Mouse (Mus musculus) midbrain, embryonic 11.5 days (tissue): ENCODE measurements around the gene Gm8765. TPM values are rescaled to one million over a fixed set of nuclear protein-coding genes. Genes with fewer than 3 reads are reported as not detected.
"Not testable (repeated sequence)": the region's sequence is repeated elsewhere in the genome, so short reads cannot be mapped to it uniquely, and the experiment has no call there.

Experiments
- ATAC-seq: fragments of 200-750 bp; cut with Nextera tagmentation; 2 replicates; pipeline ENCODE4 v1.8.0; 2017; ENCODE audit warnings: moderate TSS enrichment, moderate library complexity; ENCODE audit not compliant: low FRiP score
- DNase-seq: peaks from one replicate; pipeline ENCODE4 v3.0.0; 2015; ENCODE audit warnings: low spot score; ENCODE audit errors: missing footprints
- H3K27ac ChIP-seq: fragments of 300-500 bp; sonication (generic); 2 replicates; pipeline ENCODE4 v1.5.1; 2014; ENCODE audit warnings: low read depth, low read length
- H3K27me3 ChIP-seq: fragments of 300-500 bp; sonication (generic); 2 replicates; pipeline ENCODE4 v1.6.1; 2014; ENCODE audit warnings: mild to moderate bottlenecking, low read length, moderate library complexity, mixed read lengths; ENCODE audit not compliant: control insufficient read depth, insufficient read depth
- H3K36me3 ChIP-seq: fragments of 300-500 bp; sonication (generic); 2 replicates; pipeline ENCODE4 v1.6.1; 2014; ENCODE audit warnings: mild to moderate bottlenecking, low read length, moderate library complexity, mixed read lengths; ENCODE audit not compliant: control insufficient read depth, insufficient read depth
- H3K4me1 ChIP-seq: fragments of 300-500 bp; sonication (generic); 2 replicates; pipeline ENCODE4 v1.6.1; 2014; ENCODE audit warnings: low read length; ENCODE audit not compliant: control insufficient read depth, insufficient read depth
- H3K4me2 ChIP-seq: fragments of 300-500 bp; sonication (generic); 2 replicates; pipeline ENCODE4 v1.6.1; 2014; ENCODE audit warnings: mild to moderate bottlenecking, moderate library complexity
- H3K4me3 ChIP-seq: fragments of 300-500 bp; sonication (generic); 2 replicates; pipeline ENCODE4 v1.5.1; 2014; ENCODE audit warnings: low read depth, low read length
- H3K9ac ChIP-seq: fragments of 300-500 bp; sonication (generic); 2 replicates; pipeline ENCODE4 v1.6.1; 2014; ENCODE audit warnings: low read length
- H3K9me3 ChIP-seq: fragments of 300-500 bp; sonication (generic); 2 replicates; pipeline ENCODE4 v1.6.1; 2016; ENCODE audit warnings: low read length; ENCODE audit not compliant: control insufficient read depth
- WGBS: fragments of 180-500 bp; shearing (Covaris S2); extraction: QIAGEN DNeasy Blood & Tissue Kit; methylation state at CpG from one replicate; pipeline ENCODE4 v1.1.7; 2014; 5-methylcytosine and 5-hydroxymethylcytosine counted together
- microRNA-seq: library from miRNA; unstranded; fragments of <30 nt; microRNA quantifications from one replicate; pipeline ENCODE4, GENCODE M21; 2017
- polyA plus RNA-seq: library from polyadenylated mRNA; unstranded; fragments of >200 nt; fragmentation: Nextera tagmentation; extraction: Ambion mirVana; gene quantifications from 2 replicates; pipeline ENCODE4 v1.2.1, GENCODE M21; 2014

Gene Gm8765
- not detected in 2 replicates for polyA plus RNA-seq

DNA sequence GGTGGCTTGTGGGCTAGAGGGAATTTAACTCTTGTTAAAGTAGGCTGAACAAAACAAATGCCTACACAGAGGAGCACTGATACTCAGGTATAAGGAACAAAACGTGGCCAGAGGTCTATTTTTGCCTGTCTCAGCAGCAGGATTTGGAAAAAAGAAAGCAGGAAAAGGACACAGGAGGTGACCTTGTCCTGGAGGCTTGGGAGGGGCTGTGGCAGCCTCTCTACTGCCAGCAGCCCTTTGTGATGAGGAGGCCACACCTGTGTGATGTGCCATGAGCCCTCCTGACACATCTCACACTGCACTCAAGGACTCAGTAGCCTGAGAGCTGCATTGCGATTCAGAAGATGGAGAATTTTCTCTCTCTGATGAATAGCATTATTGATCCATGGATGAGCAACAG is at the start of gene Gm8765:
Gene Gm8765, plus strand, starts transcription at position 301 of the 400 bp plus-strand sequence.
- H3K9me3 ChIP-seq, H3K36me3 ChIP-seq, H3K27ac ChIP-seq, H3K4me1 ChIP-seq, H3K4me2 ChIP-seq, H3K4me3 ChIP-seq, H3K9ac ChIP-seq, H3K27me3 ChIP-seq, DNase-seq, ATAC-seq: not testable (repeated sequence)
- whole genome bisulfite sequencing = 29% methylated on average over 1 of the region's 2 CpGs

DNA sequence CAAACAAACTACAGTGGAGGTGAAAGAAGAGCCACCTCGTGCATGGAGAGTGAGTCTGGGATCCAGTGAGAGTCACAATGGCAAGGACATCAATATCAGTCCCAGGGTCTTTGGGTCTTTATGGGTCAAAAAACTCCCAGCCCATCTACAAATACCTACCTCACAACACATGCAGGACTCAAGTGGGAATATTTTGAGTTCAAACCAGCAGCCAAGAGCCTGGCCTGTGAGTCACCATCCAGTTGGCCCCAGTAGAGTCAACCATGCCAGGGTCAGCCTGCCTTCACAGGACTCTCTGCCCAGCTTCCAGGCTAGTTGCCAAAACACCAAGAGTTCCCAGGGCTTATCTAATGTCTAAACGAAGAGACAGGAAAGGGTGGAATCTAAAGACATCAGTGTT is 49.3 kb upstream of the Gm8765 start:
- H3K9me3 ChIP-seq, H3K36me3 ChIP-seq, ATAC-seq, DNase-seq, H3K4me2 ChIP-seq, H3K27ac ChIP-seq, H3K4me3 ChIP-seq, H3K4me1 ChIP-seq, H3K27me3 ChIP-seq, H3K9ac ChIP-seq: not testable (repeated sequence)
- 76% methylated on average over 2 of the region's 2 CpGs for WGBS

DNA sequence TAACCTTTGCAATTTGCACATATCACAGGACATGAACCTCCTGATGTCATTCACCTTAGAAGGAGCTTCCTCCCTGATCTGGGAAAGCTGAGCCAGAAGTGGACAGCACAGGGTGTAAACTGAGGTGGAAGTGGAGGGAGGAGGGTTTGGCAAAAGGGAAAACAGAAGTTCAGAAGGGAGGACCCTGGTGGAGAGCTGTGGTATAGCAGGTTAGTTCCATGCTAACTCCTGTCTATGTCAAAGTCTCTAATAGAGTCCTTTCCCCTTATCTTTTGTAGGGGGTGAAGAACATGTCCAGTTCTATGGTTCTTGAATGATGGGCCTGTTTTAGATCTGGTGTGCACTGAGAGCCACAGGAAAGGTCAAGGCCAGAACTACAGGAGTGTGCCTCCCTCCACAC is 52.2 kb downstream of the Gm8765 start:
- H3K27me3 ChIP-seq, H3K4me1 ChIP-seq, H3K9me3 ChIP-seq, ATAC-seq, H3K4me3 ChIP-seq, H3K27ac ChIP-seq, H3K36me3 ChIP-seq, H3K4me2 ChIP-seq, DNase-seq, H3K9ac ChIP-seq: not testable (repeated sequence)

DNA sequence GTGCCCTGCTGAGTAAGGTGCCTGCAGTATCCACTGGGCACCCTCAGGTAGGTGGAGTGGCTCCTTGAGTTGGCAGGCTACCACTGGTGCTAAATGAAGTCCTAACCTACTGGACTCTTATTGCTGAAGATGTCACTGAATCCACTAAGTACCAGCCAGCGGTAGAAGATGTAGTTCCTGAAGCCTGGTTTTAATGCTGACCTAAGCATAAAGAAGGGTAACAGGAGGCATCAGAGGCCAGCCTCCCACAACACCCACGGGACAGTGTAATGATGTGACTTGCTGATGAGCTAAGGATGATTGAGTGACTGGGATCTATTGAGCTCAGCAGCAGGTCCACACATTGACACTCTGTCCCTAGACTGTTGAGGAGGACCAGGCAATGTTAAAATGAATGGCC is 53.6 kb downstream of the Gm8765 start:
- no peak overlapping the region for H3K27ac ChIP-seq
- H3K4me1 ChIP-seq = no peaks in the 10 kb centered on the region
- no peak for DNase-seq
- no peak overlapping the region for H3K4me3 ChIP-seq
- H3K36me3 ChIP-seq = no peaks in the 10 kb centered on the region
- H3K27me3 ChIP-seq = no peaks in the 10 kb centered on the region
- no peak overlapping the region for H3K9ac ChIP-seq
- H3K9me3 ChIP-seq = no peaks in the 10 kb centered on the region
- H3K4me2 ChIP-seq = no peak overlapping the region
- WGBS = 90% methylated on average over 2 of the region's 2 CpGs
- no peak for ATAC-seq

DNA sequence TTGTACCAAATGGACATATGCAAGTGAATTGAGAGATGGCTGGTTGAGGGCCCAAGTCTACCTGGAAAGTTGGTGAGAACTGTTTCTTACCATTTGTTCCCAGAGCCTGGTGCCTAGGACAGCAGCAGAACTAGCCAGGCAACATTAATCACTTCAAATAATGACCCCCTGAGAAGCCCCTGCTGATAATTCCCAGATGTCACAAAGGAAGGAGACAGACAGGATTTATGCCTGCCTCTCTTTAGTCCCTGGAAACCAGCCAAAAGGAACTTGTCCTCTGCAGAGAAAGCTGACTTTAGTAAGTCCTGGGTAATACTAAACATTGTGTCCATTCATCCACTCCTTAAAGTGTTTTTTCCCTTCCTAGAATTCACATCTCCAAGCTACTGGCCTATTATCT is 54.8 kb downstream of the Gm8765 start:
- not testable (repeated sequence) for H3K4me2 ChIP-seq, DNase-seq, H3K9me3 ChIP-seq, ATAC-seq, H3K4me3 ChIP-seq, H3K27me3 ChIP-seq, H3K4me1 ChIP-seq, H3K36me3 ChIP-seq, H3K9ac ChIP-seq, H3K27ac ChIP-seq

Small RNA genes within 50 kb of the gene (microRNA-seq; reads per million reads assigned to microRNA genes)
- gene Gm23952 = not detected

Other genes with a start within 250 kb of the Gm8765 start
- gene Nutm2, start 231.0 kb upstream of the Gm8765 start, polyA plus RNA-seq = not detected in 2 replicates
- not detected in 2 replicates for gene Gm904, start 55.1 kb upstream of the Gm8765 start, polyA plus RNA-seq